Mouse (Mus musculus) CH12.LX (cell line): Measurements from ENCODE around the gene Bicd2. TPM values are rescaled to one million over a fixed set of nuclear protein-coding genes. Genes with fewer than 3 reads are reported as not detected.

ENCODE experiments used
- DNase-seq: peaks from one replicate; pipeline ENCODE4 v3.0.0-alpha.2; 2013; ENCODE audit errors: extremely low read depth
- H3K27ac ChIP-seq: 2 replicates; pipeline ENCODE4 v1.5.1; 2012; ENCODE audit warnings: low read depth, mild to moderate bottlenecking, control low read depth, moderate library complexity; ENCODE audit not compliant: insufficient read depth
- H3K27me3 ChIP-seq: replicated peaks from 2 replicates; pipeline ENCODE3; 2012; ENCODE audit warnings: inconsistent platforms
- H3K36me3 ChIP-seq, 2 experiments: replicated peaks in 1 of 2; 2 replicates each; pipeline versions ENCODE3 to v1.6.1; 2012; ENCODE audit warnings: inconsistent platforms in 1 of 2, low read length in 1 of 2, mild to moderate bottlenecking in 1 of 2, mixed read lengths in 1 of 2, moderate library complexity in 1 of 2; ENCODE audit not compliant: control insufficient read depth in 1 of 2, insufficient read depth in 1 of 2
- H3K4me1 ChIP-seq, 2 experiments: 2 replicates each; pipeline ENCODE4 v1.6.1; 2012; ENCODE audit warnings: inconsistent platforms in 1 of 2, moderate library complexity in 1 of 2; ENCODE audit not compliant: insufficient read depth in 2 of 2, control insufficient read depth in 1 of 2
- H3K4me2 ChIP-seq: 2 replicates; pipeline ENCODE4 v1.6.1; 2012; ENCODE audit warnings: low read depth, mild to moderate bottlenecking, control low read depth; ENCODE audit not compliant: poor library complexity, insufficient read depth, severe bottlenecking
- H3K4me3 ChIP-seq, 3 experiments: fragments of 150-350 bp in 1 of 3; sonication (generic) in 1 of 3; replicated peaks in 1 of 3; 2 replicates each; pipeline versions ENCODE3 to v1.5.1; 2011 to 2012; ENCODE audit warnings: low read depth in 2 of 3, low read length in 2 of 3, mild to moderate bottlenecking in 2 of 3, moderate library complexity in 2 of 3, control low read depth in 1 of 3, improper control_type of control experiment in 1 of 3, inconsistent platforms in 1 of 3, mixed read lengths in 1 of 3; ENCODE audit not compliant: poor library complexity in 1 of 3
- H3K79me2 ChIP-seq: replicated peaks from 2 replicates; pipeline ENCODE4 v1.6.1; 2012; ENCODE audit warnings: mild to moderate bottlenecking, moderate library complexity; ENCODE audit not compliant: control insufficient read depth, poor library complexity, insufficient read depth, severe bottlenecking; ENCODE audit errors: extremely low read depth
- H3K9ac ChIP-seq: 2 replicates; pipeline ENCODE4 v1.6.1; 2012; ENCODE audit warnings: low read depth, mild to moderate bottlenecking, control low read depth, moderate library complexity; ENCODE audit not compliant: insufficient read depth
- H3K9me3 ChIP-seq: replicated peaks from 2 replicates; pipeline ENCODE3; 2012; ENCODE audit warnings: low read length, inconsistent platforms, mixed read lengths
- ETS1 ChIP-seq: conservative IDR thresholded peaks from 2 replicates; pipeline ENCODE4 v1.6.1; 2012; ENCODE audit warnings: low read depth, mild to moderate bottlenecking, inconsistent platforms, low read length, improper control_type of control experiment, moderate library complexity
- HCFC1 ChIP-seq: IDR thresholded peaks from 2 replicates; pipeline ENCODE4 v1.6.1; 2012; ENCODE audit warnings: low read depth, mild to moderate bottlenecking, inconsistent platforms, low read length, improper control_type of control experiment
- IRF4 ChIP-seq: IDR thresholded peaks from 2 replicates; pipeline ENCODE4 v1.6.1; 2014; ENCODE audit warnings: low read depth, mild to moderate bottlenecking, inconsistent platforms, low read length, improper control_type of control experiment
- KAT2A ChIP-seq: IDR thresholded peaks from 2 replicates; pipeline ENCODE4 v1.6.1; 2012; ENCODE audit warnings: low read length, improper control_type of control experiment, inconsistent platforms; ENCODE audit not compliant: insufficient replicate concordance
- MAX ChIP-seq: IDR thresholded peaks from 2 replicates; pipeline ENCODE4 v1.6.1; 2011; ENCODE audit warnings: low read length, improper control_type of control experiment
- MAZ ChIP-seq: IDR thresholded peaks from 2 replicates; pipeline ENCODE4 v1.6.1; 2012; ENCODE audit warnings: low read depth, mild to moderate bottlenecking, inconsistent platforms, low read length, improper control_type of control experiment, moderate library complexity
- MEF2A ChIP-seq: IDR thresholded peaks from 2 replicates; pipeline ENCODE4 v1.6.1; 2014; ENCODE audit warnings: low read depth, mild to moderate bottlenecking, inconsistent platforms, low read length, improper control_type of control experiment, borderline replicate concordance
- MXI1 ChIP-seq: IDR thresholded peaks from 2 replicates; pipeline ENCODE4 v1.6.1; 2011; ENCODE audit warnings: mild to moderate bottlenecking, low read depth, low read length, improper control_type of control experiment
- NELFE ChIP-seq: IDR thresholded peaks from 2 replicates; pipeline ENCODE4 v1.6.1; 2011; ENCODE audit warnings: low read depth, low read length, improper control_type of control experiment
- PAX5 ChIP-seq: IDR thresholded peaks from 2 replicates; pipeline ENCODE4 v1.6.1; 2012; ENCODE audit warnings: low read length, inconsistent platforms, mixed read lengths
- POLR2AphosphoS2 ChIP-seq: IDR thresholded peaks from 2 replicates; pipeline ENCODE4 v1.6.1; 2011; ENCODE audit warnings: low read depth, low read length, improper control_type of control experiment
- RCOR1 ChIP-seq: conservative IDR thresholded peaks from 2 replicates; pipeline ENCODE4 v1.6.1; 2012; ENCODE audit warnings: low read depth, mild to moderate bottlenecking, inconsistent platforms, low read length, improper control_type of control experiment
- SIN3A ChIP-seq: IDR thresholded peaks from 2 replicates; pipeline ENCODE4 v1.6.1; 2012; ENCODE audit warnings: low read length, improper control_type of control experiment, inconsistent platforms
- TBP ChIP-seq: conservative IDR thresholded peaks from 2 replicates; pipeline ENCODE4 v1.6.1; 2011; ENCODE audit warnings: low read depth, low read length, improper control_type of control experiment
- TCF12 ChIP-seq: IDR thresholded peaks from 2 replicates; pipeline ENCODE4 v1.6.1; 2014; ENCODE audit warnings: low read depth, mild to moderate bottlenecking, inconsistent platforms, low read length, improper control_type of control experiment
- USF2 ChIP-seq: conservative IDR thresholded peaks from 2 replicates; pipeline ENCODE4 v1.6.1; 2011; ENCODE audit warnings: low read depth, low read length, improper control_type of control experiment
- ZNF384 ChIP-seq: IDR thresholded peaks from 2 replicates; pipeline ENCODE4 v1.6.1; 2012; ENCODE audit warnings: low read depth, low read length, improper control_type of control experiment, inconsistent platforms
- dilution Hi-C: fragments of 300-500 bp; cut with MboI; formaldehyde crosslinking; loops from 2 replicates; pipeline ENCODE4 v1.14.3; 2020; ENCODE audit warnings: low sequenced_read_pairs; ENCODE audit not compliant: extremely low pct_unique_long_range_greater_than_20kb, extremely low pct_ligation_motif_present
- in situ Hi-C: fragments of 300-500 bp; cut with MboI; formaldehyde crosslinking; loops from 3 replicates; pipeline ENCODE4 v1.14.3; 2019; ENCODE audit warnings: low sequenced_read_pairs, low pct_ligation_motif_present, low pct_unique_long_range_greater_than_20kb, mixed read lengths
- polyA plus RNA-seq: library from polyadenylated mRNA; unstranded; fragments of >175 nt; gene quantifications from 2 replicates; pipeline ENCODE4 v1.2.1, GENCODE M21; 2012; ENCODE audit warnings: low read depth; ENCODE audit not compliant: insufficient read length
- total RNA-seq, 2 experiments: library from RNA; depleted of rRNA; stranded (reverse); fragments of 300-350 nt in 1 of 2; fragments of >200 nt in 1 of 2; gene quantifications; 2 replicates each; pipeline ENCODE4 v1.2.3; 2012 to 2014

Gene Bicd2
- total and polyA plus RNA-seq, 3 experiments: 16.9 to 26.5 (median 21.0) TPM

- H3K79me2 ChIP-seq: peaks cover 19% of the 10 kb centered on the region; the same call in 1 of the 2 replicates
- no peak for TF ChIP-seq MEF2A
- no peak for TF ChIP-seq TBP
- no peak for TF ChIP-seq MAX
- no peak for TF ChIP-seq ETS1
- TF ChIP-seq IRF4: no peak
- no peak for TF ChIP-seq MAZ
- no peak for TF ChIP-seq SIN3A
- no peak for TF ChIP-seq NELFE
- no peak for TF ChIP-seq PAX5
- dilution Hi-C loops: no loop called here
- no peak overlapping the region for H3K9ac ChIP-seq
- no peak for DNase-seq
- H3K27ac ChIP-seq: no peak overlapping the region
- no peak overlapping the region for H3K4me3 ChIP-seq
- no peaks in the 10 kb centered on the region for H3K9me3 ChIP-seq
- in situ Hi-C loops: no loop called here
- peaks cover 0 to 20% of the 10 kb centered on the region in 2 experiments for H3K36me3 ChIP-seq
- peaks cover 19 to 80% of the 10 kb centered on the region in 2 experiments for H3K4me1 ChIP-seq
- H3K4me2 ChIP-seq: no peak overlapping the region
- no peaks in the 10 kb centered on the region for H3K27me3 ChIP-seq
Measured at GRCm38 (mm10) chr13:49344567-49344966, 3.2 kb downstream of the Bicd2 start.

GRCm38 (mm10) chr13:49345476-49345875, 4.1 kb downstream of the Bicd2 start:
- H3K9me3 ChIP-seq: no peaks in the 10 kb centered on the region
- dilution Hi-C loops (no loop called here), in situ Hi-C loops (no loop called here)
- H3K27ac ChIP-seq: no peak overlapping the region
- DNase-seq: no peak
- peaks cover 0 to 20% of the 10 kb centered on the region in 2 experiments for H3K36me3 ChIP-seq
- no peak overlapping the region for H3K9ac ChIP-seq
- H3K79me2 ChIP-seq: peaks cover 19% of the 10 kb centered on the region
- H3K27me3 ChIP-seq: no peaks in the 10 kb centered on the region
- H3K4me2 ChIP-seq: no peak overlapping the region
- TF ChIP-seq USF2 (no peak), ZNF384 (no peak), POLR2AphosphoS2 (no peak), KAT2A (no peak), NELFE (no peak), HCFC1 (no peak), RCOR1 (no peak), MXI1 (no peak), TCF12 (no peak), PAX5 (no peak)
- H3K4me3 ChIP-seq: no peak overlapping the region
- peaks cover 19 to 86% of the 10 kb centered on the region in 2 experiments for H3K4me1 ChIP-seq
